Mouse (Mus musculus) thymus, adult 2 months (tissue): Measurements from ENCODE around the gene Lyz2. TPM values are rescaled to one million over a fixed set of nuclear protein-coding genes. Genes with fewer than 3 reads are reported as not detected.
"Not testable (repeated sequence)": the region's sequence is repeated elsewhere in the genome, so short reads cannot be mapped to it uniquely, and the experiment has no call there.

Experiments
- DNase-seq: peaks from one replicate; pipeline ENCODE4 v3.0.0; 2021
- H3K27ac ChIP-seq: fragments of 200-500 bp; 2 replicates; pipeline ENCODE4 v1.5.1; 2012; ENCODE audit warnings: low read length, control low read depth; ENCODE audit not compliant: control insufficient read depth, insufficient read depth
- H3K27me3 ChIP-seq: fragments of 200-500 bp; 2 replicates; pipeline ENCODE4 v1.6.1; 2012; ENCODE audit warnings: mild to moderate bottlenecking, low read length, moderate library complexity, mixed read lengths; ENCODE audit not compliant: control insufficient read depth, insufficient read depth
- H3K36me3 ChIP-seq: fragments of 200-500 bp; 2 replicates; pipeline ENCODE4 v1.6.1; 2012; ENCODE audit warnings: mild to moderate bottlenecking, low read length, moderate library complexity; ENCODE audit not compliant: control insufficient read depth, insufficient read depth
- H3K4me1 ChIP-seq: fragments of 200-500 bp; replicated peaks from 2 replicates; pipeline ENCODE4 v1.6.1; 2012; ENCODE audit warnings: low read length; ENCODE audit not compliant: control insufficient read depth, insufficient read depth
- H3K4me3 ChIP-seq: fragments of 200-500 bp; 2 replicates; pipeline ENCODE4 v1.5.1; 2012; ENCODE audit warnings: mild to moderate bottlenecking, low read length, control low read depth, moderate library complexity; ENCODE audit not compliant: control insufficient read depth, insufficient read depth
- CTCF ChIP-seq: fragments of 200-500 bp; IDR thresholded peaks from 2 replicates; pipeline ENCODE4 v1.5.1; 2012; ENCODE audit warnings: mild to moderate bottlenecking, control low read depth, low read length, moderate library complexity, borderline replicate concordance; ENCODE audit not compliant: control insufficient read depth, poor library complexity, insufficient read depth; ENCODE audit errors: extremely low read depth
- POLR2A ChIP-seq: fragments of 200-500 bp; IDR thresholded peaks from 2 replicates; pipeline ENCODE4 v1.6.1; 2012; ENCODE audit warnings: mild to moderate bottlenecking, low read length, control low read depth, moderate library complexity; ENCODE audit not compliant: control insufficient read depth, poor library complexity, insufficient read depth; ENCODE audit errors: extremely low read depth
- WGBS: fragments of 180-500 bp; shearing (Covaris S2); methylation state at CpG from one replicate; pipeline ENCODE4 v1.1.7; 2018; 5-methylcytosine and 5-hydroxymethylcytosine counted together
- polyA plus RNA-seq: library from polyadenylated mRNA; depleted of rRNA; stranded (reverse); fragments of >200 nt; gene quantifications from 2 replicates; pipeline ENCODE4 v1.2.3, GENCODE M21; 2012

The Lyz2 gene
- polyA plus RNA-seq, 1 experiment = 482 TPM

- Histone ChIP-seq H3K27me3 (no peaks in the 10 kb centered on the region), H3K4me3 (no peak overlapping the region), H3K27ac (no peak overlapping the region), H3K4me1 (peaks cover 2% of the 10 kb centered on the region; the same call in 1 of the 2 replicates), H3K36me3 (no peaks in the 10 kb centered on the region)
- no peak for DNase-seq
- 86% methylated on average over 6 of the region's 6 CpGs for WGBS
- TF ChIP-seq CTCF (no peak), POLR2A (no peak)
Measured at GRCm38 (mm10) chr10:117290046-117290870, 8.1 kb upstream of the Lyz2 start.

- WGBS = 93% methylated on average over 5 of the region's 5 CpGs
- not testable (repeated sequence) for DNase-seq, H3K4me1 ChIP-seq, H3K27ac ChIP-seq, H3K27me3 ChIP-seq, H3K4me3 ChIP-seq, H3K36me3 ChIP-seq
Measured at GRCm38 (mm10) chr10:117289034-117289505, 6.9 kb upstream of the Lyz2 start.

- H3K4me1 ChIP-seq = no peaks in the 10 kb centered on the region
Measured at GRCm38 (mm10) chr10:117288197-117289033, 6.3 kb upstream of the Lyz2 start.

GRCm38 (mm10) chr10:117287226-117287850 is 5.2 kb upstream of the Lyz2 start:
- WGBS = 78% methylated on average over 3 of the region's 3 CpGs
- Histone ChIP-seq H3K4me3 (no peak overlapping the region), H3K36me3 (no peaks in the 10 kb centered on the region), H3K27ac (no peak overlapping the region), H3K4me1 (no peaks in the 10 kb centered on the region), H3K27me3 (no peaks in the 10 kb centered on the region)
- no peak for DNase-seq
- TF ChIP-seq POLR2A (no peak), CTCF (no peak)

More at GRCm38 (mm10) chr10:117288197-117289033, 6.3 kb upstream of the Lyz2 start:
- Histone ChIP-seq H3K27me3 (no peaks in the 10 kb centered on the region), H3K4me3 (no peak overlapping the region), H3K36me3 (no peaks in the 10 kb centered on the region), H3K27ac (no peak overlapping the region)
- TF ChIP-seq POLR2A (no peak), CTCF (no peak)
- WGBS = 91% methylated on average over 9 of the region's 9 CpGs
- DNase-seq = no peak

- Histone ChIP-seq H3K4me3 (no peak overlapping the region), H3K36me3 (no peaks in the 10 kb centered on the region), H3K27ac (no peak overlapping the region), H3K4me1 (no peaks in the 10 kb centered on the region), H3K27me3 (no peaks in the 10 kb centered on the region)
- WGBS = 98% methylated on average over 6 of the region's 6 CpGs
- no peak for DNase-seq
- TF ChIP-seq CTCF (no peak), POLR2A (no peak)
Measured at GRCm38 (mm10) chr10:117286366-117286970, 4.3 kb upstream of the Lyz2 start.

- not testable (repeated sequence) for H3K4me3 ChIP-seq, H3K36me3 ChIP-seq, H3K27ac ChIP-seq, H3K27me3 ChIP-seq, H3K4me1 ChIP-seq, DNase-seq
- 1% methylated on average over 3 of the region's 7 CpGs for WGBS
Measured at GRCm38 (mm10) chr10:117285584-117285983, 3.5 kb upstream of the Lyz2 start.
